Mouse (Mus musculus) ES-E14 (cell line): ENCODE results near the gene Ankrd17. TPM values are rescaled to one million over a fixed set of nuclear protein-coding genes. Genes with fewer than 3 reads are reported as not detected.
A peak's percentile ranks its signal among the peaks of the same experiment; 100 is the strongest.

Experiments
- DNase-seq: peaks from one replicate; pipeline ENCODE4 v3.0.0-alpha.2; 2013; ENCODE audit warnings: low read depth, low spot score
- H3K27ac ChIP-seq: 2 replicates; pipeline ENCODE4 v1.5.1; 2012; ENCODE audit warnings: low read depth, mild to moderate bottlenecking, low read length, moderate library complexity, mixed read lengths; ENCODE audit not compliant: poor library complexity, insufficient read depth, severe bottlenecking
- H3K36me3 ChIP-seq: 2 replicates; pipeline ENCODE4 v1.6.1; 2012; ENCODE audit warnings: mild to moderate bottlenecking, low read length, moderate library complexity, mixed read lengths; ENCODE audit not compliant: control insufficient read depth, poor library complexity, insufficient read depth, severe bottlenecking
- H3K4me1 ChIP-seq, 2 experiments: fragments of 150-350 bp in 1 of 2; sonication (generic) in 1 of 2; 2 replicates each; pipeline ENCODE4 v1.6.1; 2012; ENCODE audit warnings: low read length in 2 of 2, mild to moderate bottlenecking in 1 of 2, mixed read lengths in 1 of 2; ENCODE audit not compliant: control insufficient read depth in 2 of 2, insufficient read depth in 2 of 2, poor library complexity in 1 of 2
- H3K4me3 ChIP-seq, 2 experiments: fragments of 150-350 bp in 1 of 2; sonication (generic) in 1 of 2; 2 replicates each; pipeline ENCODE4 v1.5.1; 2012; ENCODE audit warnings: low read length in 2 of 2, low read depth in 1 of 2, mild to moderate bottlenecking in 1 of 2, mixed read lengths in 1 of 2; ENCODE audit not compliant: insufficient read depth in 1 of 2, poor library complexity in 1 of 2, severe bottlenecking in 1 of 2
- H3K9ac ChIP-seq: 2 replicates; pipeline ENCODE4 v1.6.1; 2012; ENCODE audit warnings: low read depth, mild to moderate bottlenecking, low read length, mixed read lengths; ENCODE audit not compliant: poor library complexity, insufficient read depth, severe bottlenecking
- H3K9me3 ChIP-seq: fragments of 150-350 bp; sonication (generic); 2 replicates; pipeline ENCODE4 v1.6.1; 2012; ENCODE audit warnings: low read depth, mild to moderate bottlenecking, low read length; ENCODE audit not compliant: control insufficient read depth, insufficient read depth
- CHD2 ChIP-seq: IDR thresholded peaks from 2 replicates; pipeline ENCODE4 v1.6.1; 2014; ENCODE audit warnings: mild to moderate bottlenecking, low read depth, low read length, inconsistent platforms
- HCFC1 ChIP-seq: IDR thresholded peaks from 2 replicates; pipeline ENCODE4 v1.6.1; 2012; ENCODE audit warnings: low read length, inconsistent platforms, borderline replicate concordance; ENCODE audit not compliant: insufficient read depth
- MAFK ChIP-seq: IDR thresholded peaks from 2 replicates; pipeline ENCODE4 v1.6.1; 2014; ENCODE audit warnings: mild to moderate bottlenecking, low read depth, low read length, inconsistent platforms; ENCODE audit not compliant: insufficient read depth
- ZC3H11A ChIP-seq: IDR thresholded peaks from 2 replicates; pipeline ENCODE4 v1.6.1; 2012; ENCODE audit warnings: low read depth, mild to moderate bottlenecking, inconsistent platforms, low read length, borderline replicate concordance
- ZNF384 ChIP-seq: IDR thresholded peaks from 2 replicates; pipeline ENCODE4 v1.6.1; 2012; ENCODE audit warnings: low read depth, low read length, inconsistent platforms
- in situ Hi-C, 2 experiments: fragments of 600-800 bp; cut with MboI; formaldehyde crosslinking; loops; one replicate each; pipeline ENCODE4 v1.15.1; 2025; ENCODE audit warnings: low sequenced_read_pairs in 2 of 2, inconsistent platforms in 1 of 2; ENCODE audit not compliant: unreplicated experiment in 2 of 2
- total RNA-seq: library from RNA; depleted of rRNA; stranded (reverse); fragments of 300-350 nt; gene quantifications from 2 replicates; pipeline ENCODE4 v1.2.3, GENCODE M21; 2012

Ankrd17 gene
- total RNA-seq, 1 experiment = 70.0 TPM

DNA sequence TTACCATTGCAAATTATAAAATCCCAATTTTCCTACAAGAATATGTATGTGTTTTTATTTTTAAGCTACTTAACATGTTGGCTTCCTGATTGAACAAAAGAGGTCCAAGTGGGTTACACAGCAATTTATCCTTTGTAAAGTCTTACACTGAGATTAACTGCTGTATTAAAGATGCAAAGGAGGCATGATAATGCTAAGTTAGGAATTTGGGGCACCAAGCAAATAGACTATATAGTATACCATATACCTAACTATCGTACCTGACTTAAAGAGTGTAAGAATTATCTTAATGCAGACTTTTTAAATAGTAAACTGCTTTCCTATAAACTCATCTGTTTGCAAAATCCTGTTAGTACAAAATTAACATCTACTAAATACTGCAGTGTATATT is 26.4 kb downstream of the Ankrd17 start:
- no peak for DNase-seq
- Histone ChIP-seq H3K36me3 (no peaks in the 10 kb centered on the region), H3K4me3 (no peak overlapping the region; a peak in 1 of 4 replicates), H3K4me1 (peaks cover 0 to 7% of the 10 kb centered on the region in 2 experiments; a peak in 2 of 4 replicates), H3K9ac (no peak overlapping the region), H3K9me3 (no peaks in the 10 kb centered on the region), H3K27ac (no peak overlapping the region)
- in situ Hi-C loops = no loop called here
- TF ChIP-seq CHD2 (no peak), MAFK (no peak)

DNA sequence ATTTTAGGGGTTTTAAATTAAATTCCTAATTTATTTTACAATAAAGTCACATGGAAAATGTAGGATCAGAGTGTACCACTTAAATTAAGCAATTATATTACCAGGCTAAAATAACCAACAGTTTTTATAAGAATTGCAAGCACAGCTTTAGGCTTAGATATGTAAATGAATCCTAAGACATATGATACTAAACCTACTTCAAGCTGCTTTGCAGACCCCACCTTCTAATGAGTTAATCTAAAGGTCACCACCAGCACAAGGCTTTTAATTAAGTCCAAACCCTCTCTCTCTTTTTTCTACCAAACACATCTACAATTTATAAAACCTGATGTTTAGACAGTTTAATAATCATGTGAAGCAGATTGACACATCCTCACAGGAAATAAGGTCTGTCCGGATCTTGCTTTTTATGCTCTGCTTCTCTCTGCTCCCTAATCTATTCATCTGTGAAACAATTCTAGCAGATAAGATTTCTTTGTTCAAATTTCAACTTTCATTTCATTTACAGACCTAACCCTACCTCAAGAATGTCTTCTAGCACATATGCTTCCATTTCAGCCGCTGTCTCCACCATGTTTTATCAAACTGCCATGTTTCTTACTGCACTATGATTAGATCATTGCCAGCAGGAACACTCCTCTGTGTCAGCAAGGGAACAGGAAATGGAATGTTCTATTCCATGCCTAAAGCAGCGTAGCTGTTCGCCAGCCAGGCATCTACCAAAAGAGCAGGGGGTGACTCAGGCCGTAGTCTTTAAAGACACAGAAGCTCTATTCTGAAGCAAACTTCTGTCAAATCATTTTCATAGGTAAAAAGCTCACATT is 27.0 kb downstream of the Ankrd17 start:
- DNase-seq = no peak
- TF ChIP-seq MAFK (no peak), ZNF384 (no peak), CHD2 (no peak), HCFC1 (no peak), ZC3H11A (no peak)
- H3K36me3 ChIP-seq = no peaks in the 10 kb centered on the region
- no peak overlapping the region for H3K27ac ChIP-seq
- in situ Hi-C loops = no loop called here
- H3K9me3 ChIP-seq = no peaks in the 10 kb centered on the region
- peak overlapping the region; percentile 0 to 33; a peak in 2 of 4 replicates for H3K4me3 ChIP-seq
- no peak overlapping the region for H3K9ac ChIP-seq
- H3K4me1 ChIP-seq = peaks cover 0 to 7% of the 10 kb centered on the region in 2 experiments; a peak in 2 of 4 replicates

DNA sequence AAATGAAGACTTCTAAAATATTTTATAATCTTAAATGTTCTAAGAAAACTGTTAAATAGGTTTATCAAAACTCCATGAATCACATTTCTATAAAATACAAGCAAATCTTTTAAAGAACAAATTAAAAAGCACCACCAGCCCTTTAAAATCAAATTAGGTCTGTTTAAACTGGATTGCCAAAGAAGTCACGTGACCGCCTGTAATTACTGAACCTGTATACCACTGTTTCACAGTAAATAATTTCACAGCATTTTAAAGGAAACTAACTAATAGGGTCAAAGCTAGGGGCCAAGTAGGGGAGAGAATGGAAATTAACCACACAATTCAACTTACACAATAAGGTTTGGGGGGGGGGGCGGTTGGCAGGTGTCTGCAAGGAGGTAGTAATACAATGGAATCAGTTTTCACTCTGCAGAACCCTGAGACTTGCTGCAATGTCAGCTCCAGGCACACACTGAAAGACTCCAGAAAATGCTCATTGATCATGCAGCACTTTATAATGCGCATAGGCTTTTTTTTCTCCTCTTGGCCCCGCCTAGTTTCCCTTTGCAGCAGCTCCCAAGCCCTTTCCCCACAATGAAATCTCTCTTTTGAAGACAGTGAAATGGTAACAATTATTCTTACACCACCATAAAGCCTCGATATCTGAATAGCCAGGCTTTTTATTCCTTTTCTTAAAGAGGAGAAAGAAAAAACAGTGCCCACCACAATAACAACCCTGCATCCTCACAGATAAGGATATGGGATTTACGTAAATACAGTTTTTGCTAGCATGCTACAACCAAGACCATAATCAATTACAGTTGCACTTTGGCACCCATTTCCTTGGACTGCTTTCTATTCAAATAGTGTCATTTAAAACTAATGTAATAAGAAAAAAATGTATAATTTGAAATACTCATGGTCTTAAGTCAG is 27.9 kb downstream of the Ankrd17 start:
- no peaks in the 10 kb centered on the region for H3K9me3 ChIP-seq
- H3K36me3 ChIP-seq = no peaks in the 10 kb centered on the region
- TF ChIP-seq MAFK (no peak), CHD2 (no peak), ZC3H11A (no peak), ZNF384 (peak; percentile 63; the same call in 1 of the 2 replicates)
- no peak overlapping the region for H3K9ac ChIP-seq
- no peak overlapping the region for H3K4me3 ChIP-seq
- in situ Hi-C loops = no loop called here
- DNase-seq = no peak
- H3K4me1 ChIP-seq = peaks cover 0 to 7% of the 10 kb centered on the region in 2 experiments; a peak in 2 of 4 replicates
- no peak overlapping the region for H3K27ac ChIP-seq

DNA sequence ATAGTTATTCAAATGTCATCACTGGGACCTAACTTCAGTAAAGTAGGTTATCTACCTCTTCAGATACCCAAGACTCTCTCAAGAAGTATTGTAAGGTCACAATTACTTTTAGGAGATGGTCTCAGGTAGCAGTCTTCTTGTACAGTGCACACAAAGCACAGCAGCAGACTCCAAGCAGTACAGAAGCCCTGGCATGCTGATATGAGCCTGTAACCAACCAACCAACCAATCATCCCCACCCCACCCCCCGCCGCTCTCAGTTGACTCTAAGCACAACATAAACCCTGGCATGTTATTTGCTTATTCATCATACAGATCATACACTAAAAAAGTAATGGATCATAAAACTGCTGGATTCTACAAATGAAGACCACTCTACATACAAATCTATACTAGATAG is 33.9 kb downstream of the Ankrd17 start:
- H3K4me1 ChIP-seq = no peaks in the 10 kb centered on the region
- no peak for TF ChIP-seq MAFK
- TF ChIP-seq CHD2 = no peak
- TF ChIP-seq HCFC1 = no peak
- no peak for TF ChIP-seq ZNF384
- TF ChIP-seq ZC3H11A = no peak
- no peak for DNase-seq
- in situ Hi-C loops = no loop called here
- no peaks in the 10 kb centered on the region for H3K36me3 ChIP-seq
- H3K9me3 ChIP-seq = no peaks in the 10 kb centered on the region
- no peak overlapping the region for H3K4me3 ChIP-seq
- no peak overlapping the region for H3K9ac ChIP-seq
- H3K27ac ChIP-seq = no peak overlapping the region
